Mouse (Mus musculus) layer of hippocampus, postnatal 36 days (tissue): ENCODE results near the gene Fgfr2. TPM values are rescaled to one million over a fixed set of nuclear protein-coding genes. Genes with fewer than 3 reads are reported as not detected.
"Not testable (repeated sequence)": the region's sequence is repeated elsewhere in the genome, so short reads cannot be mapped to it uniquely, and the experiment has no call there.

Source experiments
- DNase-seq, 2 experiments: peaks; one replicate each; pipeline ENCODE4 v3.0.0; 2022
- total RNA-seq, 2 experiments: library from RNA; stranded (reverse); gene quantifications; 2 replicates each; pipeline ENCODE4 v1.2.3; 2021

Fgfr2 gene
- total RNA-seq, 2 experiments from 2014 or later: 45.4 to 47.9 TPM

DNA sequence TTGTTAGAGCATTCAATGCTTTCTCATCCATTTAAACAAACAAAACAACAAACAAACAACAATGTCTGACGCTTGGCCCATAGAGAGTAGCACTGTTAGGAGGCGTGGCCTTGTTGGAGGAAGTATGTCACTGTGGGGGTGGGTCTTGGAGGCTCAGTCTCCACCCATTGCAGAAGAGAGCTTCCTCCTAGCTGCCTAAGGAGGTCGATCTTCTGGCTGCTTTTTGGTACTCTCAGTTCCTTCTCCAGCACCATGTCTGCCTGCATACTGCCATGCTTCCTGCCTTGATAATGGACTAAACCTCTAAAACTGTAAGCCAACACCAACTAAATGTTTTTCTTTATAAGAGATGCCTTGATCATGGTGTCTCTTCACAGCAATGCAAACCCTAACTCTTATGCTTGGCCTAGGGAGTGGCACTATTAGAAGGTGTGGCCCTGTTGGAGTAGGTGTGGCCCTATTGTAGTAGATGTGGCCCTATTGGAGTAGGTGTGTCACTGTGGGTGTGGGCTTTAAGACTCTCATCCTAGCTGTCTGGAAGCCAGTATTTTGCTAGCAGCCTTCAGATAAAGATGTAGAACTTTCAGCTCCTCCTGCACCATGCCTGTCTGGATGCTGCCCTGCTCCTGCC lies 680.9 kb downstream of the Fgfr2 start:
- not testable (repeated sequence) for DNase-seq

DNA sequence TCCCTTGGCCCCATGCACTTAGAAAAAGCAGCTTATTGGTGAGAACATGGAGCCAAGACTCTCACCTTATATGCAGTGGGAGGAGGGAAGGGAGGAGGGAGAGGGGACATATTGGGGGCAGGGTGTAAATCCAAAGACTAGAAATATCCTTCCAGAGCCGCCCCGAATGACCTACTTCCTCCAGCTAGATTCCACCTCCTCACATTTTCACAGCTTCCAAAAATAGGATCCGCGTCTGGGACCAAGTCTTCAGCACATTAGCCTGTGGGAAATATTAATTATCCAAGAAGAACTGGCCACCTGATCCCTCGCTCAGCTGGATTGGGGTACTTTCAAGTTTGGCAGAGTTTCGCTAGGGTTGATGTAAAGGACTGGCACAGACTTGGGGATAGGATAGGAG lies 683.2 kb downstream of the Fgfr2 start:
- no peak for DNase-seq

DNA sequence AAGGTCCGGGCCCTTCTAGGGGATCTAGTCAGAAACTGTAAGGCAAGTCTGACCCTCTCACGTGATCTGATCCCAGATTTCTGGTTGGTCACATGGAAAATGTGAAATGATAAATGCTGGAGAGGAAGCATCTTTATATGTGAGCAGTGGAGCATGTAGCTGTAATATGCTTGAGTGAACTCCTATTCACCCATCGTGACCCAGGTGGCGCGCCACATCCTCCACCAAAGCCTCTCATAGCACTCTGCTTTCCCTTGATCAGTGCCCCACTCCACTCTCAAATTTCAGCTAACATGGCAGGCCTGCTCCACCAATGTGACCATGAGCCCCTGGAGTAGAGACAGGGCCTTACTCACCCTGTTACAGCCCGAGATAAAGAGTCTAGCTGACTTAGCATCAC lies 685.1 kb downstream of the Fgfr2 start:
- DNase-seq: no peak

DNA sequence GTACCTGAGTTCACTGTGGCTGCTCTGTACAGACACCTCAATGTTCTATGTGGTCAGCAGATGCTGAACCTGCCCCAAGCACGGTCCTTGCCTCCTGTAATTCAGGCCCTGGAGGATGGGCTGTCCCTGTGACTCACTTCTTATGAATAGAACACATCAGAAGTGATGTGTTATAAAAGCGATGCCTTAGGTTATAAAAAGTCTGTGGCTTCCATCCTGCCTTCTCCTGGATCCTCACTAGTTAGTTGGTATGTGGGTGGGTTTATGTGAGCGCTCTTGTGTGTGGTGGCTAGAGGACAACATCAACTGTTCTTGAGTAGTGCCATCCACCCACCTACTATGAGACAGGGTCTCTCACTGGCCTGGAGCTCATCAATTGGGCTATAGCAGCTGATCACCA lies 685.7 kb downstream of the Fgfr2 start:
- DNase-seq: no peak

DNA sequence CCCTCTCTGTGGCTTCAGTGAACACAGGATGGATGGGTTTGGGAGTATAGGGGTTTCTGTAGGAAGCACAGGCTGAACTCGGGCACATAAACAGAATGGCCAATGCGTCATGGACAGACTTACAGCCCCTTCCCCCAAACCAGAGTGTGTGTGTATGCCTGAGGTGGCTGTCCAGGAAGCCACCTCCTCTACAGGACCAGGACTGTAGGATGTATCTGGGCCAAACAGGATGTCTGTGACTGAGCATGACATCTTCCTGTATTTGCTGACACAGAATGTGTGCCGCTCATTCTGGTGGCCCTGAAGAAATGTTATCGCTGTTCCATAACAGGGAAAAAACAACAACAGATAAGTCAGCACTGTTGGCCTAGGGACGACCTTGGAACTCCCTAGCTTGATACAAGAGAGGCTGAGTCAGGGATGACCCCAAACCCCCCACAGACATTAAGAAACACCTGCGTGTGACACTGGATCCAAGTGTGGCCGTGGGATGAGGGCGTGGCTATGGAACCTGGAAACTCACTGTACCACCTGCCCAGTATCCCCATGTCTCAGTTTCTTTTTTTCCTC lies 687.6 kb downstream of the Fgfr2 start:
- DNase-seq: no peak

DNA sequence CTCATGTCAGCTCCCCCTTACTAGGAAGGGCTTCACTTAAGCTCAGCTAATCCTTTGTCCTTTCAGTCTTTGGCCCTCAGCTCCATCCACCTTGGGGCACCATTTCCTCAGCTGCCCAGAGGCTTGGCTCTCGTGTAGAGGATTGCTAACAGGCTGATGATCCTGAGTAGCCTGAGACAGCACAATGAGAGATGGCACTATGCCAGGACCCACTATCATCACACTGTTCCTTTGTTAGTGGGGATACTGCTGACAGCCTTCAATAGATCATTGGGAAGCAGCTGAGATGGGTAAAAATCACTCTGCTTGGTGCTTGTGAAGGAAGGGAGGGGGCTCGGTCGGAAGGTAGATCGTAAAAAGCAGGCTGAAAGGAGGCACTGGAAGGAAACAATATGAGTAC lies 693.8 kb downstream of the Fgfr2 start:
- no peak for DNase-seq

DNA sequence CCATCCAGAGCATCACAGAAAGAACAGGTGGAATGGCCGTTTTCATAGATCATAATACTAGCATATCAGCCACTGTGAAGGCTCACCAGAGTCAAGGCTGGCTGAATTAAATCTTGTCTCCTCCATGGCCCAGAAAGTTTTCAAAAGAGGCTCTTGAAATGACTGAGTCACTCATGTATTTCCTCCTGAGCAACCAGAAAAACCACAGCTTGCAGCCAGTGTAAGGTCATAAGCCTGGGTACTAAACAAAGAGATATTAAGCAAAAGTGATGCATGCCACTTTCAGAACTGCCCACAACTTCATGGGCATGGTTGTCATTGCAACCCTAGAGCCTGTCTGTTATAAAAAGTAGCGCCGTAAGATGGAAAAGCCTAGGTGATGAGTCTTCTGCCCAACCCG lies 694.8 kb downstream of the Fgfr2 start:
- DNase-seq: no peak

DNA sequence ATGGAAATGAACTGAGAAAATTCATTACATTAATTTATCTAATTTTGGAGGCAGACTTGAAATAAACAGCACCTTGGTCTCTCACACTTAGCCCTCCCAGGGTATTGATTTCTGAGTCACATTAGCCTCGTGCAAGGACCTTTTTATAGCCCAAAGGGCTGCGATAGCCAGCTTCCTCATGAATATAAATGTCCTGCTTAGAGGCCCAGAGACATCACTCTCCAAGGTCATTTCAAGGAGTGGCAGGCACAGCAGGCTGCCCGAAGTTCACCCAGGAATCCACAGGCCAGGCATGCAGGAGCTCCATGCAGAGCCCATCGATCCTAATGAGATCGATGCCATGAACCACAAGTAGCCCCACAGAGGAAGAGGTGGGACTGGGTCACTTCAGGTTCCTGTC lies 697.1 kb downstream of the Fgfr2 start:
- DNase-seq: no peak

DNA sequence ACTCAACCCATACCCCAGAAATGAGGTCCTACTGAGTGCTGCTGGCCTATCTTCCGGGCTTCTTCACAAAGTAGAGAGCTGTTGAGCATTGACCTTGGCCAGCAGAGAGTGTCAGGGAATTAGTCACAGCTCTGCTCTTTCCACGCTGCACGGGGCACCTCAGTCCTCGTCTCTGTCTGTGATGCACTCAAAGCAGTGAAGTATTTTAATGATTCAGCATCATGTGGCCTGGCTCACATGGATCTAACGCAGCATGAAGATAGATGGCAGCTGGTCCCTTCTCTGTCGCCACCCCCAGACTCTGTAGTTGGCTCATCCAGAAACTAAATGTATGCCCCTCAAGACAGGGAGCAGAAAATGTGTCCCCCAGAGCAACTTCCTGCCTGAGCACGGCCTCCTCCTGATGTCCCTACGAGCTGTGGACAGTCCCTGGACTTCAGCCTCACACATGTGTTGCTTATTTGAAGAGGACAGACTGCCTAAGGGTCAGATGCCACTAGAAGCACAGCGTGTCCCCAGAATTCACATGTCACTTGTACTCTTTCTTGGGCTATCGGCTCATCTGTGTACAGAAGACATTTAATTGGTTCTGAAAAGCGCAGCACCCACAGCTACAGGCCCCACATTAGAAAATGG lies 697.7 kb downstream of the Fgfr2 start:
- DNase-seq: no peak

DNA sequence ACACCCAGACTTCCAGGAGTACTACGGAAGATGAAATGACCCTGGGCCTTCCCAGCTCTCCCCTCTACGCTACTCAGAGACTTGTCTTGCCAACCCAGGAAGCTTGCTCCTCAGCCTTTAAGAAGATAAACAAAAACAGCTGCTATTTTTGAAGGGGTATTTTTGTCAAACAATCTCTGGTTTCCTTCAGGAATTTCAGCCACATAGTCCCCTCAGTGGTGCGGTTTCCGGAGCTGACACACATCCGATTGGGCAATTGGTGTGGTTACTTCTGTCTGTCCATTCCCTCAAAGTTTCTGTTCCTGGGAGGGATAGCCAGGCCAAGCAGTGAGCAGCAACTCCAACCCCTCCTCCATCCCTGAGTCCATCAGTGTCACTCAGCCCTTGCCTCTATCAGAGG lies 699.6 kb downstream of the Fgfr2 start:
- no peak for DNase-seq

DNA sequence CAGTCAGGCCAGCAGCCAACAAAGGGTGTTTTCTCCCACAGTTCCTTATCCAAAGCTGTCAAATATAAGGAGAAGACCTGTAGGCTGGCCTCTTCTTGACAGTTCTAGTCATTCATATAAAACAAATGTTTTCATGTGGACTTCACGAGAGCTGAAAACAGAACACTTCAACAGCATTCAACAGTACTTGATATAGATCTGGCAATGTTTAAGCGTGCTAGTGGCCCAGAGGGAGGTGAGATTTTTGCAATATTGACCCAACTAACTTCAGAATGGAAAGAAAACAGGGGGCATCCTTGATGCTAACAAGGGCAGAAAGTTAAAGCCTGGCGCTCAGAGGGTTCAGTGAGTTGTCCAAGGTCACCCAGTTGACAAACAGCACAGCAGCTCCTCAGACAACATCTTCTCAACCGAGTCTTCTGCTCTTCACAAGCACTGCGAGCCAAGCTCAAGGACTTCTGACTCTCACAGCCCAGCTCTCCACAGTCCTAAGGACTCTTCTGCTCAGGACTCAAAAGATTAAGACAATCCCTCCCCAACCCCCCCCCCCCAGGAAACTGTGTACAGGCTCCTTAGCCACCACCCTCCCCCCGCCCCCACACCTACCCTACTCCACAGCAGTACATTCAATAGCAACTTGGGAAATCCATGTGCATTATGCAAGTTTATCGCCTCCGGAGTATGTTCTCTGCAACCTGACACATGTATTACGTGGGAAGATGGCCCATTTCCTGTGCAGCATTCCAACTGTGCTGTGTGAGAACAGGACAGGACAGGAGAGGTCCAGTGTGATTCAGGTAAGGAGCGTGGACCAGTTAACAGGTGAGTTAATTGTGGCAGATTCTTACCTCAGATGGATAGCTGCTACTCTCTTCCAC lies 703.5 kb downstream of the Fgfr2 start:
- DNase-seq: no peak

DNA sequence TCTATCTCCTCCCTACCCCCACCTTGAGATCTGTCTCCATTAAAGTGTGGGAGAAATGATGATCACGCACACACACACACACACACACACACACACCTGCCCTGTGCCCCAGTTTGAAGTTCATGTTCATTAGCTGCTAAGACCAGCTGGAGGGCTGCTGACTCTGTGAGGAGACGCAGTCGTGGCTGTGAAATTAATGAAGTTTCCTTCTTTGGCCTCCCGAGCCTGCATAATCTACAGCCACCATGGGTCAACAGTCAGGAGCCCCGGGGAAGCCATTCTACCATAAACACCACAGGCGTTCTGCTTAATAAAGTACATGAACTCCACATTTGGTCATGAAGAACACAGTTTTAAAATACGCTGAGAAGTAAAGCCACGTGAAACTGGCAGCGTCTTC lies 706.3 kb downstream of the Fgfr2 start:
- DNase-seq: no peak

DNA sequence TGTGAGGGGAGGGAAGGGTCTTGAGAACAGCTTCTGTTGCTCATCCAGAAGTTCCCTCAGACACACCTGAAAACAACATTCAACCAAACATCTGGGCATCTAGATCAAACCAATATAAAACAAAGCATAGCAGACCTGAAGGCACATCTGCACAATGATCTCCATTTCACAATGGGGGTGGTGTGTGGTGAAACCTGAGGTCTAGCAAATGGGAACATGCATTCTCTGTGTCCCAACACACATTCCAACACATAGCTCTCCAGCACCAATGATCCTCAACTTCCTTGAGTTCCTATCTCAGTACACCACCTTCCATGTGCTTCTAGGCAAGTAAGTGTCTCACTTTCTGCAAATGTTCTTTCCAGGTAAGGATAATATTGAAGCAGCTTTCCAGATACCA lies 707.3 kb downstream of the Fgfr2 start:
- no peak for DNase-seq

DNA sequence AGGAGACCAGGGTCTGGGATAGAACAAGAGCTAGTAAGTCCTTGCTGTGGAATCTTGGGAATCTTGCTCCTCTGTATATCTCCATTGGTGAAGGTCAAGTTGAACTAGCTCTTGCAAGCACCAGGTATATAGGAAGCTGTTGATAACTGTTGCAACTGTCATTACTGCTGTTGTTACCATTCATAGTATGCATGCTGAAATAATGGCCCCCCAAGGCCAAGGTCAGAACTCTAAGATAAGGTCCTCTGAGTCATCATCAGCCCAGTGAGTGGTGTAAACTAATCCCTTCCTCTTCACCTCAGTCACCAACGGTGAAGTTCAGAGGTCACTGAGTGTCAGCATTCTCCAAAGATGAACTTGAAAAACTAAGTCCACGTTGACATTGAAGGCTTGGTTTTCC lies 710.6 kb downstream of the Fgfr2 start:
- DNase-seq: no peak

DNA sequence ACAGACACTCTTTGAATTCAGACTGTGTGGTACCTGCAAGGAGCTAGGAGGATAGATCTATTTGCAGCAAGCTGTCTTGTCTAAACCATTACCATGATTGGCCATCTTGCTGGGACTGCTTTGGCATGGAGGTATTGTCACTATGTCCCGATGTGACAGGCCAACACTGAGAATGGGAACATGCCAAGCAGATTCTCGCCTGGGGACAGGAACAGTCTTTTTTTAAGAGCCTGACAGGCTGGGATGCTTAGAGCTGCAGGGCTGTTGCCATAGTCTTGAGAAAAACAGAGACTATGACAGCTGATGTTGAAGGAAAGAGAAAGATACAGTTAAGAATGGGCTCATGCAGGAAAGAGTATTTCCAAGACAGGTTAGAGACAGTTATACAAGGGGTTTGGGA lies 711.4 kb downstream of the Fgfr2 start:
- DNase-seq: no peak

DNA sequence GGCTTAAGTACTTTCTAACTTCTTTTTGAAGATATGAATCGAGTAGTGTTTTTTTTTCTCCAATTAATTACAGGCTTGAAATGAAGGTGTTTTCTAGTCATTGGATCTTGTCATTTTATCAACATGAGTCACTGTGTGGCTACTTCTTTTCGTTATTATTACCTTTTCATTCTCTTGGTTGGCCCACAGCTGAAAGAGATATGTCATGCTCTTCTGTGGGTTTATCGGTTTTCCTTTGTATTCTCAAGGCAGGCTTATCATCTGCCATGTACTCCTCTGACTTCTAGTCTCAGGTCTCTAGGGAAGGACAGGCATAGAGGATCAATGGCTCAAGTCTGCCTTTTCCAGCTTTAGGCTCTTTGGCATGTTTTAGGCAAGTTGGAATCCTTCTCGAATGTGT lies 712.2 kb downstream of the Fgfr2 start:
- DNase-seq: no peak

DNA sequence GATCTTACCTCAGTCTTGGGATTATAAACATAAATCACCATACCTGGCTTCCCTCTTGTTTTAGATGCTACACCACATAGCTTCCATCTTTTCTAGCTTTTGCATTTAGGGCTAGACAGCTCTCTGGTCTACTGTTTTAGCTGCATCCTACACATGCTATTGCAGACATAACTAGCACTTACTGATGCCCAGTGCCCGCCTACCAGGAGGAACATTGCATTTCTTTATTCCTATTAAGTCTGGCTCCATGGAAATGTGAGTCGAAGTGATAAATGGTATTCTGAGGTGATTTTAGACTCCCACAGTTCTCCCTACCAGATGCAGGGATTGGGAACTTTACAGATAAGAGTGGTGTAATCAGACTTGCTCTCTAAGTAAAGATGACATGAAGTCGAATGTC lies 713.3 kb downstream of the Fgfr2 start:
- no peak for DNase-seq

DNA sequence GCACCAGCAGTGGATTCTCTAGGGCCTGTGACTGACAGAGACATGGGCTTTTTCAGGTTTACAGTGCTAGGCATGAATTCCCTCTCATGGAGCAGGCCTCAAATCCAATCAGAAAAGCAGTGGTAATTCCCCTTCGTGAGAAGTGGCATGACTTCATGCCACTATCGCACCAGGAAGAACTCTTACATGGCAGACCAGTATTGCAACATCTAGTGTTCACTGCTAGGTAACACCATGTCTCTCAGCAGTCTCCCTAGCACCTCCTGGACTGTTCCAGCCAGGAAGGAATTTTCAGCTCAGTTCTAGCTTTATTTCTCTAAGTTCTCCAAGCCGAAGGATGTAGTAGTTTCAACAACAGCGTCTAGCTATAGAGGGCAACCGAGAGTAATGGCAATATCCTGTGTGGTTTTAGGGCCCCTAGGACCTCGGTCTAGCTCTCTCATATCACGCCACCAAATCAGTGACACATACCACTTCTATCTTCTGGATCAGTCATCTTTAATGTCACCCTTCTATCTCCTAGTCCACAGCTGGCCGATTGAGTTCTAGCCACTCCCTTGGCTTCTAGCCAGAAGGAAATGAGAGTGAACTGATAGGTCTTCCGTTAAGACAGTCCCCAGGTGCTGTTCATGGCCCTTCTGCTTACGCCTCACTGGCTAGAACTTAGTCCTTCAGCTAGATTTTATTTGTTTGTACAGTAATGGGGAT lies 720.6 kb downstream of the Fgfr2 start:
- DNase-seq: no peak

DNA sequence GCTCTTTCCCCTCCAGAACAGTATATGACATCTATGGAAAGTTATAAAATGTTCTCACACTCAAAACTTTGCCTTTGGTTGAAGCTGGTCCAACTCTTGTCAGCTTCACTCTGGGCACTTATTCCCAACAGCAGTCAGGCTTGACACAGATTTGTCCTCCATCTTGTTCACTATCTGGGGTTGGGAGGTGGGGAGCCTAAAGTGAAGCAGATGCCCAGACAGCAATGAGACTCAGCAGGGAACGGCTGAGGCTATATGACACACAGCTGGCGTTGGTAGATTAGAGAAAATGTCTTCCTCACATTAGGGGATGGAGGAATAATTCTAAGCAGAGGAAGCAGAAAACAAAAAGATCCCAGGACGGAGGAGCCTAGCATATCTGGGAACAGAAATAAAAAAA lies 724.7 kb downstream of the Fgfr2 start:
- DNase-seq: no peak

DNA sequence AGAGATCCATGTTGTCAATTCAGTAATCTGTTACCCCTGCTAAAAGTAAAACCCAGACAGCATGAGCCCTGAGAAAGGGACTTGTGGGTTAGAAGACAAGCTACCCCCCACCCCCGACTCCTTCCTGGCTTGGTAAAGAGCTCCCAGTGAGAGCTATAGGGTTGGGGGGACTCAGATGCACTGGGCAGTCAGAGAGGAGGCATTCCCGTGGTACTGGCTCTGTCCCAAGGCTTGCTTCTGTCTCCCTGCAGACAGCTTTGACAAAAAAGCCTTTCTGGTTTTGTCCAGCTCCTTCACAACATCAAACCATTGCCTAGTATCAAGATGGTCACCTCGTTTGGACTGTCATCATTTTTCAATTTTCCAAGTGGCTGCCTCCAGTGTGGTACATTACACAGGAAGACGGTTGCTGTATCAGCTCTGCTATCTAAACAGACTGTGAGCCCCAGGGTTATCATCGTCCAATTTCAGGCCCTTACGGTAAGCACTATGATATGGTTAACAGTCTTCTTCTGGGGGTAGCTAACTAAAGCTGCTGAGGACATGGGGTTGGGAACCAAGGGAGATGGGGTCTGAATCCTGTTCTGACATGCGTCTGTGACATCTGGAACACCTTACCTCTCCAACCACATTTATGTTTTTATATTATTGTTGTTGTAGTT lies 726.4 kb downstream of the Fgfr2 start:
- DNase-seq: no peak

DNA sequence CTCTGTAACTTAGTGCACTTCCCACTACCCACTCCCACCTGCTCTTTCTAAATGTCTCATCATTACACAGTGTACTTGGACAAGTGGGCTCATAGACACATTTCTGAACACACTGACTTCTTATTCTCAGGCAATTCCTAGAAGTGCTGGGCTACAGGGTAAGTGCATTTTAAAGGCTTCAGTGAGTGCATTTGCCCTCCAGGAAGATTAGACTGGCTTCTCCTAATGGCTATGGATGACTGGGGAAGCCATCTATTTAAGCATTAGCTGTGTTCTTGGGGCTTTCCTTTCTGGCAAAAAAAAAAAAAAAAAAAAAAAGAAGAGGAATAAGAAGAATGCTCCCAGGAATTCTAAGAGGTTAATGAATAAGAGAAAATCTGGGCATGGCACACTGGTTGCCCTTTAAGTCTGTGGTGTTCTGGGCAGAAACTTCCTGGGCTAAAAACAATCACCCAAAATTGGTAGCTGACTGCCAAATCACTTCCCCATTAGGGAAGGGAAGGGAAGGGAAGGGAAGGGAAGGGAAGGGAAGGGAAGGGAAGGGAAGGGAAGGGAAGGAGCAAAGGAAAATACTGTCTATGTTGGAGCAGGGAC lies 729.5 kb downstream of the Fgfr2 start:
- DNase-seq: no peak

DNA sequence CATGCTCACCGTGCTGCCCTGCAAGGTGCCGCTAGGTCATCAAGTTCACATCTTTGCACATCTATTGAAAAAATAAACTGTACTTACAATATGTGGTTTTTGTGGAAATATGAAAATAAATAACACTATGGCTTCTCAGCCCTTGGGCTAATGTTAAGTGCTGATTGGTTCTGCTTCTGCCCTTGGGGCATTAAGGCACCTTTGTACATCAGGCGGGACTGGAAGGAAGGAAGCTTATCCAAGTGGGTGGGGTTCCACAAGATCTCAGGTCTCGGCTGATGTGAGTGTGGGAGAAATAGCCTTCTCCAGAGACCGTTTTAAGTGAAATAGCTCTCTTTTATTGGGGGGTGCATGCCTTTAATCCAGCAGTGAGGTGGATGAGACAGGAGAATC lies 730.1 kb downstream of the Fgfr2 start:
- DNase-seq: no peak
